Mouse (Mus musculus): ENCODE measurements at regions not wholly inside any gene's neighbourhood (a gene's known extent, or its start where the extent isn't known, plus 50 kb on each side); places are given as distances from the start of the nearest gene placed in this dataset.

DNA sequence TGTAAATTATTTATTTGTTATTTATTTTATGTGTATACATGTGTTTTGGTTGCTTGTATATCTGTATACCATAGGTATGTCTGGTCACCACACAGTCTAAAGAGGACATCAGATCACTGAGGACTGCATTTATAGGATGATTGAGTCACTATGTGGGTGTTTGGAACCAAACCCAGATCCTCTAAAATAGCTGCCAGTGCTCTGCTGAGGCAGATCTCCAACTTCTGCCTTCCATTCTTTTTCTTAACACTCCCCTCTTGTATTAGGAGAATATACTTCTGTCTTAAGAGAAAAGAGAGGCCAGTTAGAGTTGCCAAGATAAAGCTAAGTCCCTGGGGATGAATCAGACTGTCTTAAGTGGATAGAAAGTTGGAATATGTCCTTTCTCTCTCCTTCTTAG is 424.2 kb downstream of the Cntn6 start:
- ATAC-seq (replicated peaks; ENCODE audit: poor library complexity, severe bottlenecking): no peak

DNA sequence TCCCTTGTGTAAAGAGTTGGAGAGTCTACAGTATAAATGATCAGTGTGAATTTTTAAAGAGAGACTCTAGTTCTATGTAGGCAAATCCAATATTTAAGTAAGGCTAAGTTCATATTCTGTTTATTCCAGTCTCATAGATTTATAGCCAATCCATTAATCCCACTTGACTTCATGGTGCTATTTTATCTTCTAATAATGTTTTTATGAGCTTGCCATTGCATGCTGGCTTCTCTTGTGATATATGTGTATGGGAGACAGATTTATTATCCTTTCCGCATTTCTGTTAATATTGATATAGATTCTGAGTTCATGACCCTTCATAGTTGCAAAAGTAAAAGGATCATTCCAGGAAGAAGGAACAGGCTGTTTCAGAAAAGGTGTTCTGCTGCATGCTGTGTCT is 430.0 kb downstream of the Cntn6 start:
- ATAC-seq (replicated peaks; ENCODE audit: poor library complexity, severe bottlenecking): no peak

DNA sequence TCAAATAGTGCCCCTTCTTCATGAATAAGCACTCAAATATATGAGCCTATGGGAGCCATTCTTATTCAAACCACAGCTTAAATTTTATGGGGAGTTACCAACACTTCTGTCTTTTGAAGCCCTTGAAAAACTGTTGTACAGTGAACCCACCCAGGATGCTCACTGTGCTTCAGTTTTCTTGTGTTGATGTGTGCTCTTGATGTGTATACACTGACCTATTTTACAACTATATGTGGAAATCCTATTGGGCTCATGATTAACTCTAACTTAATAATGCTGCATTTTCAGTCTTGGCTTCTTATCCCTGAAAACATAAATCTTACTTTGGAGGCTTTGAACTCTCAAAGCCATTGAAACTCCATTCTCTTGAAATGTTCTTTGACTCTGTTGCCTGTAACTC is 433.5 kb downstream of the Cntn6 start:
- ATAC-seq (replicated peaks; ENCODE audit: poor library complexity, severe bottlenecking): no peak

DNA sequence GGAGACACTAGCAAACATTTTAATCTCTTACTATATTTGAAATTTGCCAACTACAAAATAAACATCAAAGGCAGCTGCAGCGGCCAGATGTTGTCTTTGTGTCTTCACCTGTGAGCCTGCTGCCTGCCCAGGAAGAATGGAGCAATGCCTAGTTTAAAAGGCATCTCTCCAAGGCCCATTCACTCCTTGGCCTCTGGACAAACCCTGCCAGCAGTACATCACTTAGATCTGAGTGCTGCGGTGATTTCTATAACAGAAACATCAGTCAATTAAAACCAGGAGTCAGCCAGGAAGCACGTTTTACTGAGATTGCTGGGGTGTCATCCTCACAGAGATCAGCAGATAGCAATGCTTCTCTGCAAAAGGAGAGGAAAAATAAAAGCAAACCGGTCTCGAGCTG is 437.7 kb downstream of the Cntn6 start:
- ATAC-seq (replicated peaks; ENCODE audit: poor library complexity, severe bottlenecking): no peak

DNA sequence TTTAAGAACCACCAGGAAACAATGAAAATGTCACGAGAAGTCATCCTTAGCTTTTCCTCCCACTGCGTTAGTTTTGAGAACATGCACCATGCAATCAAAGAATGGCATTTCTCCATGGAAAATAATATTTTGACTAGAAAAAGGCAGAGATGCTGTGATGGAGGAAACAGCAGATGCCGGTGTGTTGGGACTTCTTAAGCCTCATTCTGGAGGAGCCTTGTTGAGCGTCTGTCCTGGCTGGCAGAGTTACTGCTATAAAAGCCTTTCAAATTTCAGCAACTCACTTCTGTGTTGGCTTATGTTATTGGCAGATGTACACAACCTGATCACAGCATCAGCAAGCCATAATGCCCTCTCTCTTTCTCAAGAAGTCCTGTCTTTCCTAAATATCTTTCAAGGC is 439.6 kb downstream of the Cntn6 start:
- ATAC-seq (replicated peaks; ENCODE audit: poor library complexity, severe bottlenecking): no peak

DNA sequence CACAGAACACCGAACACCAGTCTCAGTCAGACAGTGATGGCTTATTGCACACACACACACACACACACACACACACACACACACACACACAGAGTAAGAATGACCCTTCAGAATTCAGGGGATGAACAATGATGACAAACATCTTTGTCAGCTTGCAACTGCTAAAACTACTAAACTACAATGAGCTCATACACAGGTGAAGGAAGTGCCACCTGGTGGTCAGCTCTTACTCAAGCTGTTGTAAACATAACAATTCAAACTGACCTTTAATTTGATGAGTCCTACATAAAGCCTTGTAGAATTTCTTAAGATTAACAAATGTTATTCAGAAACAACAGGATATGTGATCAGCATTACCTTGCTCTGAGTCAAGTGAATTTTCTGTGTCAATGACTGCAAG is 446.5 kb downstream of the Cntn6 start:
- ATAC-seq (replicated peaks; ENCODE audit: poor library complexity, severe bottlenecking): no peak

DNA sequence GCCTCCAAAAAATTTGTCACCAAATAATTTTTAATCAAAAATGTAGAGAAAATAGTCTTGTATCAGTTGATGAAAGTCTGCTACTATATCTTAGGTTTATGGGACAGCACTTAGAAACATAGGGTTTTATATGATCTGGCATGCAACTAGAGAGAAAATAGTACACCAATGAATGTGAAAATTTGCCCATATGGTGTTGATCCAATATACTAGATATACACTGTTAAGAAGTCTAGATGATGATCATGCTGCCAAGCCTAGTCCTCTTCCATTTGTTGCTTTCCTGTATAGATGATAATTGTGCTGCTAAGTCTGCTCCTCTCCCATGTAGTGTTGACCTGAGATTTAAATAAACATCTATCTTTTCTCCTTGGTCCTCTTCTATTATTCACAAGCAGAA is 481.9 kb downstream of the Cntn6 start:
- ATAC-seq (replicated peaks; ENCODE audit: poor library complexity, severe bottlenecking): no peak

DNA sequence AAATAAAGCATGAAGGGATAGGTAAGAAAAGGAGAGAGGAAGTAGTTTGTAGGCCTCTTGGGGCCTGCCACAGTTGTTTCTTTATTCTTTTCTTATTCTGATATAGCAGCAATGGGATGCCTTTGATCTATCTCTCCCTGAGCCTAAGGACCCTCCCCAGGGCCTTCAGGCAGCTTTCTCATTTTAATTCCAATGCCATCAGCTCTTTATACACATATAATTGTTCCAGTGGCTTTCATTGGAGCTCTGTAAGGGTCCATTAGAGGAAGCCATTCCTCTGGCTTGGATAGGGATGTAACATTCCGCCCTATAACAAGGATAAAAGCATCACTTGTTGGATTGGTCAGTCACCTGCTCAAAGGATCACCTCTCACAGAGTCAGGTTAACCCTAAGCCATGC is 491.6 kb downstream of the Cntn6 start:
- no peak for ATAC-seq (replicated peaks; ENCODE audit: poor library complexity, severe bottlenecking)

DNA sequence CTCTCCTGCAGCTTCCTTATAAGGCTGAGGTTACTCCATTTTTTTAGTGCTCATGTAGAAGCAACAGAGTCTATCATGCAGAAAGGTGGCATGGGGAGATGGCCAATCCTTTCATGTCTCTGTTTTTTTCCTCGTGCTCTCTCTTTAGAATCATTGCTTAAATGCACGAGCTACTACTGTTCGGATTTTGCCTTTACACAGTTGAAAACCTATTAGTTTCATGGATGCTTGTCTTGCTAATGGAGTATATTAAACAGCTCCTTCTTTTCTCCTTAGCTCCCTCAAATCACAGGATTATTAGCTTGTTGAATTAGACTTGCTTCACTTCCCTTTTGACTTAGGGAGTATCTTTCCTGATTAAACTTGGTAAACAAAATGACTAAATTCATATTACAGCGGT is 497.3 kb downstream of the Cntn6 start:
- no peak for ATAC-seq (replicated peaks; ENCODE audit: poor library complexity, severe bottlenecking)

DNA sequence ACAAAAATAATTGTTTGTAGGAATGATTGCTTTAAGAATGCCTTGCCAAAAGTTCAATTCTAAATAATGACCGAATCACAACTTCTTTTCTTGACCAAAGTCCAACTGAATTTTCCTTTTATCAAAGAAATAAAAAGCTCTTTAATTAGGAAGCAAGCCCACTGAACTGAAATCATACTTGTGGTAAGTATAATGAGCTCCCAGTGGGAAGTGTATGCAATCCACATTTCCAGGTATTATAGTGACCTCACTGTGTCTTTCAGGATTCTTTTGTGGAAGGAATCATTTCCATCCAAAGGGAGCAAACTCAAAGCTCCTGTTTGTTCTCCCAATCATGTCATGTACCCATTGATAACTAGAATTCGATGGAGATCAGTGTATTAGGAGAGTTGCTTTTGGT is 497.8 kb downstream of the Cntn6 start:
- ATAC-seq (replicated peaks; ENCODE audit: poor library complexity, severe bottlenecking): no peak

DNA sequence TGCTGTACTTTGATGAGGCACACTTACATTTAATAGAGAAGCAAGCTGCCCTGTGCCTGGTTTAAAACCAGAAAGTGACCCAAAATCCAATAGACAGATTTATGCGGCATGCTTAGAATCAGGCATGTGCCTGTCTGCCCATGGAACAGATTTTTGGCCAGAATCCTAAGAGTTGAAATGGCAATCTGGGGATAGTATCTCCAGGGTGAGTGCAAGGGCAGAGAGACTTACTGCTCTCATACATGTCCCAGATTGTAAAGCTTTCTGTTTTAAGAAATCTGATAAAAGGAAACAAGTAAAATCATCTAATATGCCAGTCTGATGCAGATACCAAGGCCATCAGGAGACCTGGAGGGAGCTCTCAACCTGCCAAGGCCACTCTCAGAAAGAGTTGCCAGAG is 507.0 kb downstream of the Cntn6 start:
- no peak for ATAC-seq (replicated peaks; ENCODE audit: poor library complexity, severe bottlenecking)

DNA sequence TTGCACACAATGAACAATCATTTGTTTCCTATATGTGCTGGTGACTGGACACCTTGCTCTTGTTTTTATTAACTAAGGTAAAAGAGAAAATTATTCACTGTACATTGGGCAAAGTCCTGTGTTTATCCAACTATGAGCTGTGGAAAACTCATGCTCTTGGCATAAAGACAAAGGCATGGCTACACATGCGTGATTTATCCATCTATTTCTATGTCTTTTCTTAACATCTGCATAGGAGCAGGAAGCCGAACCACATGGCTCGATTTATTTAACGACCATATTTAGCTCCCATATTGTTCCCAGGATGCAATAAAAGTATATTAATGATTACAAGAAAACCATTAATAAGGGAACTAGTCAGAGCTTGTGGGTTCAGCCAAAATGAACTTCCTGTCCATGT is 528.1 kb downstream of the Cntn6 start:
- ATAC-seq (replicated peaks; ENCODE audit: poor library complexity, severe bottlenecking): no peak

DNA sequence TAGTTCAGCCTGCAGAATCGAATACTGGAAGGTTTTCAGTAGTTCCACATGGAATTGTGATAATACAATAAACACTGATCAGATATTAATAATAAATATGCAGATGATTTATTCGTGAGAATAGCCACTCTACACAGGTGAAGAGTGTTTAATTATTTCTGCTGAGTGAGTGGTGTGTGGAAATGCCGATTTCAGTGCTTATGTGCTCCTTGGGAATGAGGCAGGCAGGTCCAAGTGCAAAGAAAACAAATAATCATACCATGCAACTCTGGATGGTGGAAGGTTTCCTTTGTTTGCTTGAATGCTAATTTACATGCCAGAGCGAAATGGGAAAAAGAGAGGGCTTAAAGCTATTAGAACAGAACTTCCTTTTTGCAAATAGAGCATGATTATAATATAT is 528.6 kb downstream of the Cntn6 start:
- ATAC-seq (replicated peaks; ENCODE audit: poor library complexity, severe bottlenecking): no peak

DNA sequence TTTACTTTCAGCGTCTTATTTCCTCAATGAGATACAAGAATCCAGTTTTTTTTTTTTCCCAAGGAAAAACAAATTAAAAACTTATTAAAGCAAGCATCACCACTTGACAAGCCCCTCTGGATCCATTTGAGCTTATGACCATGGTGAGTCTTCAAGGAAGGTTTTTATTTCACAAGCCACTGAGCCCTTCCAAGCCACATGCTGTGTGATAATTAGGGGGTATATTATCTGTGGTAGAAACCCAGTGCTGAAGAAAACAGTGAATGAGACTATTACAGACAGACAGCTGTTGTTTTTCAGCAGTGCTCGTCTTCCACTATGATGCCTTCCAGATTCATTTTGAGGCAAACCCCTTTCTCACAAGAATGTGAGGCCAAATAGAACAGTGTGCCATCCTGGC is 573.6 kb downstream of the Cntn6 start:
- ATAC-seq (replicated peaks; ENCODE audit: poor library complexity, severe bottlenecking): no peak

DNA sequence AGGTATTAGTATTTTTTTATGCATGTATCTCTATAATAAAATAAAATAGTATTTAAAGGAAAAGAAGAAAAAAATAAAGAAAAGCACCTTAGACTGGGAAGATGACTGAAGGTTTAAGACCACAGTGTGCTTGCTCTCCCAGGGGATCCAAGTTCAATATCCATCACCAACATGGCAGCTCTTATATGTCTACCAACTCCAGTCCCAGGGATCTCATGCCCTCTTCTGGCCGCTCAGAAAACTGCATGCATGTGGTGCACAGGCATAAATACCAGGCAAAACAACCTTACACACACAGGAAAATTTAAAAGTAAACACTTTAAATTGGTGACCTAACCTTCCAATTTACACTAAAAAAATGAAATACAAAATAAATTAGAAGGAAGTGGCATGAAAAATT is 586.6 kb upstream of the Cntn4 start:
- peak; percentile 42; the same call in 1 of the 2 replicates for ATAC-seq (replicated peaks; ENCODE audit: poor library complexity, severe bottlenecking)

Measured in granulocyte monocyte progenitor cell, adult 5-6 weeks (primary cell).